Mouse (Mus musculus): ENCODE results near the gene Smim6. TPM values are rescaled to one million over a fixed set of nuclear protein-coding genes. Genes with fewer than 3 reads are reported as not detected.

Gene Smim6
- polyA plus RNA-seq, 1 experiment from 2014 or later, result 1.1 TPM

DNA sequence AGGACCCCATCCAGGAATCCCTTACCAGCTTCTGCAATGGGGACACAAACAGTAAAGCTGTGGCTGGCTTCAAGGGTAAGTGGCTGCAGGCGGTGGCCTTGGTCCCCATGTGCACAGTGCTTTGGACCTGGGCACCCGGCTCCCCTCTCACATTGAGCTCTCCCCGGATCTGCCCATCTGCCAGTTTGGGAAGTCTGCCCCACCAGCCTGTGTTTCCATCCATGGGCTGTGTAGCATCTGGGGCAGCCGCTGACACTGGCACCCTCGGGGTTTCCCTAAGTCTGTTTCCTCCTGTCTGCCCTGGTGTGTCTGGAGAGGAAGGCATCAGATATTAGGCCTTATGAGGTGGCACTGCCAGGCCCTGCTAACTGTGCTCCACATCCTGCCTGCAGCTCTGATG is 23.8 kb upstream of the Smim6 start:
- Histone ChIP-seq H3K4me1 (peaks cover 16% of the 10 kb centered on the region), H3K27ac (no peak overlapping the region), H3K4me3 (no peak overlapping the region), H3K27me3 (ENCODE audit: low read depth, poor library complexity, severe bottlenecking) (peaks cover 15% of the 10 kb centered on the region), H3K9me3 (replicated peaks) (no peaks in the 10 kb centered on the region), H3K36me3 (peaks cover 12% of the 10 kb centered on the region)
- no peak for DNase-seq (ENCODE audit: low spot score)
- WGBS, result 91% methylated on average over 5 of the region's 5 CpGs

DNA sequence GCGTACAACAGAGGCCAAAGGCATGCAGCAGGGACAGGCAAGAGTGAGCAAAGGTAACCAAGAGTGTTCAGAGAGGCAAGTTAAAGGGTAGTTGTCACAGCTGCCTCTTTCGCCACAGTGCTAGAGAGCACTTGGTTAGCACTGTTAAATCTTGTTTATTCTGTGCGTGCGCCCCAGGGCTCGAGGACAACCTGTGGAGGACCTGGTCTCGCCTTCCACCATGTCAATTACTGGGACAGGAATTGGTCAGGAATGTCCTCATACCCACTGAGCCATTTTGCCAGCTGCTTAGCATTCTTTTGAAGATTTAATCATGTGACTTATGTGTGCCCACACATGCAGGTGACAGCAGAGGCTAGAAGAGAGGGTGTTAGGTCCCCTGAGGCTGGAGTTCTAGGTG is 22.7 kb upstream of the Smim6 start:
- H3K27ac ChIP-seq, result 0 out of 2 replicates have a peak overlapping the region, but pooled peaks have one; percentile 5
- 82% methylated on average over 6 of the region's 6 CpGs for WGBS
- peaks cover 10% of the 10 kb centered on the region for H3K4me1 ChIP-seq
- no peaks in the 10 kb centered on the region for H3K9me3 ChIP-seq (replicated peaks)
- H3K4me3 ChIP-seq, result no peak overlapping the region
- peaks cover 4% of the 10 kb centered on the region for H3K27me3 ChIP-seq (ENCODE audit: low read depth, poor library complexity, severe bottlenecking)
- DNase-seq (ENCODE audit: low spot score), result no peak
- H3K36me3 ChIP-seq, result peaks cover 23% of the 10 kb centered on the region

DNA sequence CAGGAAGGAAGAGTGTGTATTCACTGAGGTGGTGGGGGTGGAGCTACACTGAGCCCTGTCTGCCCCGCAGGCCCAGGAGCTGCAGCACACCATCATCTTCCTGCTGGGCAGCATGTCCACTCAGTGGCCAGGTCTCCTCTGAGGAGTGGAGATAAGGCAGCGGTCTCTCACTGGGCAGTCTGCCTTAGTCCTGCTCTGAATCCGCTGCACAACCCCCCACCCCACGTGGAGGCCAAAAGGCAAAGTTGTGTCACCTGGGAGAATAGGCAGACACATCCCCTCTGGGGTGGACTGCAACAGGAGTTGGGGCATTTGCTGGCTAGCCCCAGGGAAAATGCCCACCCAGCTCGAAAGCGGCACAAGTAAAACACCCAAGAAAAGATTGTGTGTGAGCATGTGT is 19.6 kb upstream of the Smim6 start:
- Histone ChIP-seq H3K27ac (peak overlapping the region; percentile 21; the same call in 1 of the 2 replicates), H3K36me3 (peaks cover 54% of the 10 kb centered on the region), H3K9me3 (replicated peaks) (no peaks in the 10 kb centered on the region), H3K4me3 (no peak overlapping the region), H3K4me1 (peaks cover 7% of the 10 kb centered on the region), H3K27me3 (ENCODE audit: low read depth, poor library complexity, severe bottlenecking) (no peaks in the 10 kb centered on the region)
- DNase-seq (ENCODE audit: low spot score), result no peak
- 62% methylated on average over 6 of the region's 6 CpGs for WGBS

DNA sequence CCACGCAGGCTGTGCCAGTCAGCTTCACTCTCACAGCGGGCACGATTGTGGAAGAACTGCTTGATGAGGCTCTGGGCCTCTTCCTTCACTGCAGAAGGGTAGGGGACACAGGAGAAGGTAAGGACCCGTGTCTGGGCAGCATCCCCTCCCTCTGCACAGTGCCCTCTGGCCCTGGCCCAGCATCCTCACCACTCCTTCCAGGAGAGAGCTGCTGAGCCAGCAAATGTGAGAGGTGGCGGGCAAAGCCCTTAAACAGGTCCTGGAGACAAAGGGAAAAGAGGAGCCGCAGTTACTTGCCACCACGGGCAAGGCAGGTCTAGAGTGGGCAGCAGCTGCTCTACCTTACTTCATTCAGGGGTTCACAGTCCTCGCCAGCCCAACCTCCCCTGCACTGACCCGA is 18.7 kb upstream of the Smim6 start:
- H3K4me1 ChIP-seq, result peaks cover 6% of the 10 kb centered on the region; the same call in 1 of the 2 replicates
- no peaks in the 10 kb centered on the region for H3K27me3 ChIP-seq (ENCODE audit: low read depth, poor library complexity, severe bottlenecking)
- 91% methylated on average over 9 of the region's 9 CpGs for whole genome bisulfite sequencing
- no peak overlapping the region for H3K4me3 ChIP-seq
- H3K36me3 ChIP-seq, result peaks cover 57% of the 10 kb centered on the region
- no peak for DNase-seq (ENCODE audit: low spot score)
- no peaks in the 10 kb centered on the region for H3K9me3 ChIP-seq (replicated peaks)
- H3K27ac ChIP-seq, result no peak overlapping the region

DNA sequence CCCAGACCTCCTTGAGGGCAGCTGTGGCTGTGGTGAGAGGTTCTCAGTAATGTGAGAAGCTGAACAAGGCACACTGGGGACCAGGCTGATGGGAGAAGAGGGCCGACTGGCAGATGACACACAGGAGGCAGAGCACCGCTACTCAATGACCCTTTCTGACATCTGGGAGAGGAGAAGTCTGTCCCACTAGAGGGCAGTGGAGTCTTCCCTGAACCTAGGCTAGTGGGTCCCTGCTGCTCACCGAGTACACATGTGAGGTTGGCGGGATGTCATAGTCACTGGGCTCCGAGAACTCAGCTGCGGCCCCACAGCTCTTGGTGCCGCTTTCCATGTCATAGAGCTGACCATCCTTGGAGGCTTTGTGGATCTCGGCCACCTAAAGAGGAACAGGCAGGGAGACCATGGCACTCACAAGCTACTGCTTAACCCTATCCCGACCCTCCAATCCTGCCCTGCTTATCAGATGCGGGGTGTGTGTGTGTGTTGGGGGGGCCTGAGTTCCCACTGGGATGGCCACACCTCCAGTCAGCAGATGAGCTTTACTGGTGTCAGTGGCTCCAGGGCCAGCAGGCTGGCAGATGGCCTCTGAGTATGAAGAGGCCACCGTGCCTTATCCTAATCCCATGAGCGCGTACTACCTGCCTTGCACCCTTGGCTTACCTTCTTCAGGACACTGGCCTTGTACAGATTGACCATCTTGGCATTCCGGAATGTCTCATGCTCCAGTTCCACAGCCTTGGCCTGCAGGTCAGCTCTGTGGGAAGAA is 16.9 kb upstream of the Smim6 start:
- no peak for DNase-seq (ENCODE audit: low spot score)
- Histone ChIP-seq H3K4me3 (no peak overlapping the region), H3K4me1 (peaks cover 21% of the 10 kb centered on the region)

DNA sequence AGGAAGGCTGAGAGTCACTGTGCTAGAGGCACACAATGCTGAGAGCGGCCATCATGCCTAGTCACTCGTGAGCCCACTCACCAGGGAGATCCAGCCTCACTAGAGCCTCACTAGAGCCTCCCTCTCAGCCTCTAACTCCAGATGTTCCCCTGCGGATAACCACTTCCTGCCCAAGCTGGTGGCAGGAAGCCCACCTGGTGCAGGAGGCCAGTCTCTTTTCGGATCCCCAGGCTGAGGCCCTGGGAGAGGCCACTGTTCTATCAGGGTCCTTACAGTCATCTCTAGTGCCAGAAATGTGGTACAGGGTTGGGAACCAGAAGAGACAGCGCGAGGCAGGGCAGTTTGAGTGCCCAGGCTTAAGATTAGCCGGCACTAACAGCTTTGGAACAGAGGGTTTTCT is 13.4 kb upstream of the Smim6 start:
- Histone ChIP-seq H3K36me3 (peaks cover 51% of the 10 kb centered on the region), H3K27ac (peak overlapping the region; percentile 15; the same call in 1 of the 2 replicates), H3K4me1 (peaks cover 32% of the 10 kb centered on the region), H3K27me3 (ENCODE audit: low read depth, poor library complexity, severe bottlenecking) (no peaks in the 10 kb centered on the region), H3K9me3 (replicated peaks) (no peaks in the 10 kb centered on the region), H3K4me3 (no peak overlapping the region)
- no peak for DNase-seq (ENCODE audit: low spot score)
- WGBS, result 87% methylated on average over 7 of the region's 7 CpGs

More for the DNA sequence above, 16.9 kb upstream of the Smim6 start:
- WGBS, result 70% methylated on average over 14 of the region's 14 CpGs
- Histone ChIP-seq H3K27ac (no peak overlapping the region), H3K36me3 (peaks cover 57% of the 10 kb centered on the region), H3K27me3 (ENCODE audit: low read depth, poor library complexity, severe bottlenecking) (no peaks in the 10 kb centered on the region), H3K9me3 (replicated peaks) (no peaks in the 10 kb centered on the region)

DNA sequence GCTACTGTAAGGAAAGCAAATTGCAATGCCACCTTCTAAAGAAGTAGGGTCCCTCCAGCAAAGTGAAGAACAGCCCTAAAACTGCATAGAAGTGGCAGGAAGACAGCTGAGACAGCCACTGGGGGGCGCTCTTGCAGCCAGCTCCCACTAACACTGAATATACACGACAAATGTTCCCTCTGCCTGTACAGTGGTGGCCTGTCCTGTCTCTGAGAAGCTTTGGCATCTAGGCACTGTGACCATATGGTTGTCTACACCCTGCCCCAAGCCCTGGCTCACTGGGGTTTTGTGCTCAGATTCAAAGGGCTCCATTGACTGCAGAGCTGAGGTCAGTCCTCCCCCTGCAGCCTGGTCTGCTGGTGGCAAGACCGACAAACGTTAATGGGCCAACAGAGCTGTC is 12.9 kb upstream of the Smim6 start:
- peaks cover 36% of the 10 kb centered on the region for H3K4me1 ChIP-seq
- peak overlapping the region; percentile 26; the same call in 1 of the 2 replicates for H3K27ac ChIP-seq
- peak; percentile 50 for DNase-seq (ENCODE audit: low spot score)
- H3K9me3 ChIP-seq (replicated peaks), result no peaks in the 10 kb centered on the region
- H3K27me3 ChIP-seq (ENCODE audit: low read depth, poor library complexity, severe bottlenecking), result no peaks in the 10 kb centered on the region
- H3K4me3 ChIP-seq, result no peak overlapping the region
- H3K36me3 ChIP-seq, result peaks cover 47% of the 10 kb centered on the region
- 24% methylated on average over 4 of the region's 4 CpGs for WGBS

DNA sequence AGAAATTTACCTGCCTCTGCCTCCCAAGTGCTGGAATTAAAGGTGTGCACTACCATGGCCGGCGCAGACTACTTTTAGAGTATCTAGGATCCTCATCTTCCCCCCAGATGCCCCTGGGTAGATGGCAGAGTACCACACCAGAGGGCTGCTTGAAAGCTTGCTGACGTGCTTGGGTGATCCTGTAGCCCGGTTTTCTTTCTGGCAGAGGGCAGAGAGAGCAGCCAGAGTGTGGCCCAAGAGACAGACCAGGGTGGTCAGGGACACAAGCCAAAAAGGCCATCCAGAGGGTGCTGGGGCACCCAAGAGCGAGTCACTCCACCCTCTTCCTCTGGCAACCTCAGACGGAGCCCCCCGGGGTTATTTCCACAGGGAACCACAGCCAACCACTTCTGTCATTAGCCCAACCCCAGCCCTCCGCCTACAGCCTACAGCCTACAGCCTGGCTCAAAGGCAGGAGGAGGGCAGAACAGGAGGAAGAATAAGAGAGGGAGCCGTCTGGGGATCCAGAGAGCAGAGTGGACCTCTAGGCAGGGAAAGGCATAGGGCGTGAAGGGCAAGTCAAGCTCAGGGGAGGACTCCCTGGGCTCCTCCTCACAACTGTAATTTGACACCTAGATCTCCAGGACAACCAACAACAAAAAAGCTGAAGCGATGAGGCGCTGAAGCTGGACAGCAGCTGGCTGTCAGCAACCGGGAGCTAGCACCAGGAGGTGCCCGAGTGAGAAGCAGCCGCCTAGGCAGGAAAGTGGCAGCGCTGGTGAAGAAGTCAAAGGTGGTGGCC is 12.1 kb upstream of the Smim6 start, which contains the start of gene Smim5:
TSS of gene Smim5 (plus strand) at position 481 of the 781 bp plus-strand sequence.
- Histone ChIP-seq H3K4me3 (peak within 1 kb of the TSS; percentile 8; the same call in 1 of the 2 replicates), H3K27me3 (ENCODE audit: low read depth, poor library complexity, severe bottlenecking) (no peaks in the 10 kb centered on the region), H3K4me1 (peaks cover 37% of the 10 kb centered on the region), H3K27ac (peak within 1 kb of the TSS; percentile 69), H3K36me3 (peaks cover 45% of the 10 kb centered on the region), H3K9me3 (replicated peaks) (no peaks in the 10 kb centered on the region)
- DNase-seq (ENCODE audit: low spot score), result peak; percentile 64
- 34% methylated on average over 16 of the region's 16 CpGs for WGBS

DNA sequence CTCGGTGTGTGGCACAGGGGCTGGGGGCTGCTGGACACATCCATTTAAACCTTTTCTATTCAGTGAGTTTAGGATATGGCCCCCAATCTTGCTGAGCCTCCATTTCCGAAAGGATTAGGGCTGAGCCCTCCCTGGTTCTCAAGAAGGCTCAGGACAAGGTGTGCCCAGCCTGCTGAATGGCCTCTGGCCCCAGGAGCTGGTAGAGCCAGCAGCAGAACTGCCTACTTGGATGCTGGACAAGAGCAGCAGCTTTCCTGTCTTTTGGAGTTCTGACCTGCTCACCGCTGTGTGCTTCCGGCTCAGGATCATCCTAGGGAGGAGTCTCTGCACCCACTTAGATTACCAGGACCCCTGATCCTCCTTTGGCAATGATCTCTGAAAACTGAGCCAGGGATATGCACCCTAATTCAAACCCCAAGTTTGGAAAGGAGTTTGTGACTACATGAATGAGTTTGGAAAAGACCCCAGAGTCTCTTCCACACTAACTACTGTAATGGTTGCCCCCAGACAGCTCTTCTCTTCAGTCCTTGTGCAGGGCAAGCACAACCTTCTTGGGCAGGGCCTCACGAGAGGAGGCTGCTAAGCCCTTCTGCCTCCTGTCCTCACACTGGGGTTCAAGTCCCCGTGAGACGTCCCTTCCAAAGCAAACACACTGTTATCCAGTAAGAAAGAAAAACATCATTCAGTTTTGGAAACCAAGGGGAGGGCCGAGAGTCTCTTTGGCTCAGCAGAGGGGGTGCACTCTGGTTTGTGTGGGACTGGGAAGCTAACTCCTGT is 11.1 kb upstream of the Smim6 start:
- 84% methylated on average over 8 of the region's 8 CpGs for WGBS
- no peaks in the 10 kb centered on the region for H3K27me3 ChIP-seq (ENCODE audit: low read depth, poor library complexity, severe bottlenecking)
- peaks cover 37% of the 10 kb centered on the region for H3K4me1 ChIP-seq
- peaks cover 42% of the 10 kb centered on the region for H3K36me3 ChIP-seq
- peak overlapping the region; percentile 8; the same call in 1 of the 2 replicates for H3K4me3 ChIP-seq
- no peak for DNase-seq (ENCODE audit: low spot score)
- H3K9me3 ChIP-seq (replicated peaks), result no peaks in the 10 kb centered on the region
- peak overlapping the region; percentile 61; the same call in 1 of the 2 replicates for H3K27ac ChIP-seq

DNA sequence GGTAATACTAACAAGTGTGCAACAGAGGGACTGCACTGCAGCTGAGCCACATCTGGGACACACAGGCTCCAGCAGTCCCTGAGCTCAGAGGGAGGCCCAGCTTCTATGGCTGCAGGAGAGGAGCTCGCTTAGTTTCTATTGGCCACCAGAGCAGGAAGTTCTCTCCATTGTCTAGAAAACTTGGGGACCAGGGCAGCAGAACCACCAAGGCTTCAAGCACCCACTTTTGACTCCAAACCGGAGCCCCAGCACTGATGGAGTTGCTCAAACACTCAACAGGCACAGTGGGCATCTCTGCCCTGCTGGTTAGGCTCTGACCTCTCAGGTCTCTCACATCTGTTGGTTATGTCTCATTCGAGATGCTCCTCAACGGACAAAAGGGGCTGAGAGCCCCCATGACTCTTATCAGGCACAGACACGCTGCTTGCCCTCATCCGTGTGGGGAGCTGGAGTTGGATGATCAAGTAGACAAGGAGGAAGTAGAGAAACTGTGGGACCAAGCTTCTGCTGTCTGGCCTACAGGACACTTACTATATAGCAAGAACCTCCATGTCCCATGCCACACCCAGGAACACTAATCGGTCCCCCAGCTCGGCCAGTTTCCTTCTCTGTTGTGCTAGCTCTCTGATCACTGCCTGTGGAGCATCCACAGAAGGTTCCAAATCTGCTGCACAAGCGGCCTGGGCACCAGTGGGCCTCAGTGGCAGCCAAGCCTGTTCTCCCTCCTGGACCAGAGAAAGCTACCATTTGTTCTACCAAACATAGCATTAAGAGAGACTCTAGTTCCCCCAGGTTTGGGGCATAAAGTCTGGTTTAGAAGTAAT is 10.3 kb upstream of the Smim6 start:
- Histone ChIP-seq H3K9me3 (replicated peaks) (no peaks in the 10 kb centered on the region), H3K4me3 (no peak overlapping the region), H3K36me3 (peaks cover 34% of the 10 kb centered on the region), H3K27ac (0 out of 2 replicates have a peak overlapping the region, but pooled peaks have one; percentile 61), H3K27me3 (ENCODE audit: low read depth, poor library complexity, severe bottlenecking) (no peaks in the 10 kb centered on the region), H3K4me1 (peaks cover 37% of the 10 kb centered on the region)
- no peak for DNase-seq (ENCODE audit: low spot score)
- 84% methylated on average over 9 of the region's 9 CpGs for WGBS

DNA sequence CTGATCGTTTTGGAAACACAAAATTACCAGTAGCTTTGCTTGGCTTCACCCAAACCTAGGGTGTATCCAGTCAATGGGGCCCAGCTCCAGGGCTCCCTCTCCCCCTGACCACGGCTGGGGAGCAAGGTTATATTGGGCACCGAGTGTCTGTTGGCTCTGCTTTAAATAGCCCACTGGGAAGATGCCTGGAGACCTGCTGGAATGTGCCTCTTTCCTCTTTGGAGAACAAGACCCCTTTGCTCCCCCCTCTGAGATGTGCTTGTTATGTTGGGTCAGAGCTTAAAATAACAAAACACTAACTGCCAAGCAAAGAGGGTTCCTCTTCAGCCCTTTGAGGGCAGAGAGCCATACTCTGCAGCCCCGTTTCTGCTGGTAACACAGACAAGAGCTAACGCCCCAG is 9.6 kb upstream of the Smim6 start:
- H3K27me3 ChIP-seq (ENCODE audit: low read depth, poor library complexity, severe bottlenecking), result no peaks in the 10 kb centered on the region
- no peak overlapping the region for H3K4me3 ChIP-seq
- 90% methylated on average over 5 of the region's 5 CpGs for WGBS
- peak overlapping the region; percentile 31; the same call in 1 of the 2 replicates for H3K27ac ChIP-seq
- H3K9me3 ChIP-seq (replicated peaks), result no peaks in the 10 kb centered on the region
- DNase-seq (ENCODE audit: low spot score), result no peak
- H3K36me3 ChIP-seq, result peaks cover 30% of the 10 kb centered on the region
- peaks cover 37% of the 10 kb centered on the region for H3K4me1 ChIP-seq

DNA sequence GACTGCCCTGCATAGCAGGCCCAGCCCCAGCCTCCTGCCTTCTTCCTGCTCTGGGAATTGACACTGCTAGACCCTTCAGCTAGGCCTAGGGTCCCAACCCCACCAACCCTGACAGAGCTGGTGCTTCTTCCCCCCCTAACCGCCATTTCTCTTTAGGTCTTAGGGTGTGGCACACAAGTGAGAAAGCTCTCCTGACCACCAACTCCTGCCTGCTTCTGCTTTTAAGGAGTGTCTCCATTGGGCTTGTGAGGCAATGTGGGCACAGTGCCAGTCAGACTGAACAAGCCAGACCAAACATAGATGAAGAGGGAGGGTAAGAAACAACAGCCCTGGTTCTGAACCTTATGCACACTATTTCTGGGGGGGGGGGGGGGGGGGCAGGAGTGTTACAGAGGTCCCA is 9.0 kb upstream of the Smim6 start:
- Histone ChIP-seq H3K27ac (peak overlapping the region; percentile 31; the same call in 1 of the 2 replicates), H3K27me3 (ENCODE audit: low read depth, poor library complexity, severe bottlenecking) (no peaks in the 10 kb centered on the region), H3K4me1 (peaks cover 37% of the 10 kb centered on the region), H3K9me3 (replicated peaks) (no peaks in the 10 kb centered on the region), H3K4me3 (no peak overlapping the region), H3K36me3 (peaks cover 28% of the 10 kb centered on the region; the same call in 1 of the 2 replicates)
- WGBS, result 79% methylated on average over 1 of the region's 1 CpGs
- no peak for DNase-seq (ENCODE audit: low spot score)
